ENCODE assay signal across 8 mouse cellular contexts in the genomic region with DNA sequence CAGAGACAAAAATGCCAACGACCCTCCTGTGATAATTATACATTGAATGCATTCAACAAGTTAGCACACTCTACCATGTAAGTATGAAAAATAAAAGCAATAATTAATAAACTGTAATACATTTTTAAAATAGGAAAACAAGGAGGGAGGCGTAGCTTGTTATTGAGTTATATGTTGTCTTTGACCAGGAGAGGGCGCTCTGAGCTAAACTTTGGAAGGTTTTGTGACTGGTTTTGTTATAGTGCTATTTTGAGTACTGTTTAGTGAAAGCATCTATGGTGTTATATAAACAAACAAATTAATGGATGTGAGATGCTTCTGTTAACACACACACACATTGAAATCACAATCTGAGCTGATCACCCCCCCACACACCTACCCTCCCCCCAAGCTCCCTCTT.
A peak's percentile ranks its signal among the peaks of the same experiment; 100 is the strongest.
DNase-seq lines count a peak whose midpoint lies in the region; ATAC-seq lines count a peak whose summit lies in the region.

No protein-coding gene starts in this region.

- no peak overlapping the region for H3K9ac ChIP-seq in neural tube, embryonic 11.5 days (ENCODE audit: low read length)

- H3K4me2 ChIP-seq in neural tube, embryonic 11.5 days (ENCODE audit: low read depth) = no peak overlapping the region

- no peak overlapping the region for H3K27ac ChIP-seq in neural tube, embryonic 11.5 days (ENCODE audit: low read depth, low read length)

- no peaks in the 10 kb centered on the region for H3K9me3 ChIP-seq in neural tube, embryonic 11.5 days (ENCODE audit: control insufficient read depth, low read length)

- 26% methylated on average over 3 of the region's 3 CpGs for WGBS in neural tube, embryonic 11.5 days

- peak; percentile 22 for DNase-seq in gastrocnemius, postnatal 10 days
- no peak for DNase-seq in gastrocnemius, adult 8-10 months (ENCODE audit: low spot score in 2 of 2)
- DNase-seq in neural tube, embryonic 11.5 days (ENCODE audit: low spot score) = peak; percentile 65
- DNase-seq in neural tube, embryonic 10.5 days (ENCODE audit: extremely low spot score, low spot score) = no peak
- peak; percentile 48 for DNase-seq in embryo, embryonic 11.5 days (ENCODE audit: low read depth, low spot score)
- peak; percentile 16 for DNase-seq in lung, postnatal 36 days
- no peak for DNase-seq in gastrocnemius, postnatal 25 days
- no peak for DNase-seq in heart, adult 11 months

- no peak for ATAC-seq in neural tube, embryonic 11.5 days (ENCODE audit: insufficient read depth, low FRiP score, low TSS enrichment)

- no peaks in the 10 kb centered on the region for H3K27me3 ChIP-seq in neural tube, embryonic 11.5 days (ENCODE audit: control insufficient read depth, insufficient read depth, low read length)

- no peaks in the 10 kb centered on the region for H3K36me3 ChIP-seq in neural tube, embryonic 11.5 days (ENCODE audit: control insufficient read depth, insufficient read depth, low read length)

- H3K4me1 ChIP-seq in neural tube, embryonic 11.5 days (ENCODE audit: control insufficient read depth, insufficient read depth, low read length) = no peaks in the 10 kb centered on the region

- H3K4me3 ChIP-seq in neural tube, embryonic 11.5 days (ENCODE audit: low read depth, low read length) = no peak overlapping the region

Comparison
In these comparisons a context has a peak if more than half of its experiments do, and no peak if none do; other contexts are left out.
1. DNase-seq: peak in gastrocnemius, postnatal 10 days (single experiment), neural tube, embryonic 11.5 days (single experiment), embryo, embryonic 11.5 days (single experiment) and lung, postnatal 36 days (single experiment); none in gastrocnemius, adult 8-10 months (0 of 2), neural tube, embryonic 10.5 days (single experiment), gastrocnemius, postnatal 25 days (single experiment) and heart, adult 11 months (single experiment).